Mouse (Mus musculus) lung, adult 2 months (tissue): ENCODE measurements around the gene Zfp874a. TPM values are rescaled to one million over a fixed set of nuclear protein-coding genes. Genes with fewer than 3 reads are reported as not detected.

Experiments
- polyA plus RNA-seq: library from polyadenylated mRNA; depleted of rRNA; stranded (reverse); fragments of >200 nt; gene quantifications from 2 replicates; pipeline ENCODE4 v1.2.3, GENCODE M21; 2012; rRNA removed

The Zfp874a gene
- polyA plus RNA-seq, 1 experiment, result 2.5 TPM

Other genes with a start within 250 kb of the Zfp874a start
- 0.38 and 0.83 TPM in 2 replicates for gene Zfp458, start 173.2 kb downstream of the Zfp874a start, polyA plus RNA-seq
- gene Zfp457, start 145.1 kb downstream of the Zfp874a start, polyA plus RNA-seq, result 0.69 and 0.95 TPM in 2 replicates
- gene Zfp595, start 119.1 kb downstream of the Zfp874a start, polyA plus RNA-seq, result 0.65 and 1.1 TPM in 2 replicates
- not detected in 2 replicates for gene Gm28044, start 91.1 kb downstream of the Zfp874a start, polyA plus RNA-seq
- gene Zfp953, start 91.0 kb downstream of the Zfp874a start, polyA plus RNA-seq, result 0.20 and 0.38 TPM in 2 replicates
- 0.17 TPM in 1 of 2 replicates, not detected in the other for gene Gm28041, start 75.9 kb downstream of the Zfp874a start, polyA plus RNA-seq
- 0.17 and 0.27 TPM in 2 replicates for gene Zfp456, start 75.8 kb downstream of the Zfp874a start, polyA plus RNA-seq
- gene Zfp429, start 51.8 kb downstream of the Zfp874a start, polyA plus RNA-seq, result 1.1 and 1.9 TPM in 2 replicates
- 0.20 and 0.43 TPM in 2 replicates for gene Zfp459, start 30.2 kb downstream of the Zfp874a start, polyA plus RNA-seq
- 1.0 and 3.1 TPM in 2 replicates for gene Zfp874b, start 32.6 kb upstream of the Zfp874a start, polyA plus RNA-seq
- 0.79 and 0.91 TPM in 2 replicates for gene Zfp58, start 48.9 kb upstream of the Zfp874a start, polyA plus RNA-seq
- not detected in 2 replicates for gene Gm26965, start 74.5 kb upstream of the Zfp874a start, polyA plus RNA-seq
- gene Zfp87, start 74.6 kb upstream of the Zfp874a start, polyA plus RNA-seq, result 17.9 and 21.2 TPM in 2 replicates
- 3.0 and 4.5 TPM in 2 replicates for gene Zfp748, start 102.2 kb upstream of the Zfp874a start, polyA plus RNA-seq
- gene Zfp729b, start 158.1 kb upstream of the Zfp874a start, polyA plus RNA-seq, result 0.40 and 0.63 TPM in 2 replicates
- 0.34 and 0.45 TPM in 2 replicates for gene Gm49345, start 186.1 kb upstream of the Zfp874a start, polyA plus RNA-seq
- gene Zfp729a, start 186.2 kb upstream of the Zfp874a start, polyA plus RNA-seq, result 0.68 and 1.0 TPM in 2 replicates
- gene Zfp738, start 235.4 kb upstream of the Zfp874a start, polyA plus RNA-seq, result 3.3 and 4.9 TPM in 2 replicates